In genomic region chr12:84192741-84193641, GRCm38 (mm10) we compare ENCODE assay signal across 8 mouse cellular contexts. TPM values are rescaled to one million over a fixed set of nuclear protein-coding genes. Genes with fewer than 3 reads are reported as not detected.
DNase-seq lines count a peak whose midpoint lies in the region; ATAC-seq and TF ChIP-seq lines count a peak whose summit lies in the region.

No protein-coding gene starts in this region.

- H3K36me3 ChIP-seq in hindbrain, embryonic 16.5 days (ENCODE audit: control insufficient read depth, insufficient read depth, low read length), result no peaks in the 10 kb centered on the region
- H3K36me3 ChIP-seq in limb, embryonic 14.5 days (ENCODE audit: control insufficient read depth, insufficient read depth, low read length), result no peaks in the 10 kb centered on the region
- H3K36me3 ChIP-seq in midbrain, embryonic 13.5 days, result no peaks in the 10 kb centered on the region
- no peaks in the 10 kb centered on the region for H3K36me3 ChIP-seq in stomach, embryonic 14.5 days (ENCODE audit: control insufficient read depth, insufficient read depth, low read length)

- ATAC-seq in frontal cortex, adult (ENCODE audit: low TSS enrichment), result peak; percentile 38
- ATAC-seq in hindbrain, embryonic 16.5 days, result peak; percentile 53
- ATAC-seq in limb, embryonic 14.5 days (ENCODE audit: low FRiP score, low read depth), result peak; percentile 8; the same call in 1 of the 2 replicates
- peak; percentile 56 for ATAC-seq in midbrain, embryonic 13.5 days
- ATAC-seq in stomach, embryonic 14.5 days (ENCODE audit: insufficient number of reproducible peaks, insufficient read depth, low FRiP score, low read depth), result peak; percentile 12; the same call in 1 of the 2 replicates

- WGBS in hindbrain, embryonic 16.5 days, result under 1% methylated on average over 67 of the region's 102 CpGs
- WGBS in limb, embryonic 14.5 days, result 0% methylated on average over 53 of the region's 102 CpGs
- under 1% methylated on average over 92 of the region's 102 CpGs for WGBS in midbrain, embryonic 13.5 days
- WGBS in stomach, embryonic 14.5 days, result under 1% methylated on average over 92 of the region's 102 CpGs

- no peaks in the 10 kb centered on the region for H3K9me3 ChIP-seq in hindbrain, embryonic 16.5 days (ENCODE audit: control insufficient read depth, low read length)
- no peaks in the 10 kb centered on the region for H3K9me3 ChIP-seq in limb, embryonic 14.5 days (ENCODE audit: control insufficient read depth, low read length)
- no peaks in the 10 kb centered on the region for H3K9me3 ChIP-seq in midbrain, embryonic 13.5 days
- no peaks in the 10 kb centered on the region for H3K9me3 ChIP-seq in stomach, embryonic 14.5 days (ENCODE audit: control insufficient read depth, low read depth, low read length)

- peak overlapping the region; percentile 88 for H3K4me2 ChIP-seq in hindbrain, embryonic 16.5 days (ENCODE audit: low read length)
- peak overlapping the region; percentile 98 for H3K4me2 ChIP-seq in limb, embryonic 14.5 days (replicated peaks; ENCODE audit: low read depth, low read length, severe bottlenecking)
- peak overlapping the region; percentile 97 for H3K4me2 ChIP-seq in midbrain, embryonic 13.5 days (replicated peaks)
- peak overlapping the region; percentile 97 for H3K4me2 ChIP-seq in stomach, embryonic 14.5 days (replicated peaks; ENCODE audit: low read depth, low read length)

- H3K27me3 ChIP-seq in hindbrain, embryonic 16.5 days (replicated peaks; ENCODE audit: control insufficient read depth, insufficient read depth, low read length), result no peaks in the 10 kb centered on the region
- no peaks in the 10 kb centered on the region for H3K27me3 ChIP-seq in limb, embryonic 14.5 days (ENCODE audit: control insufficient read depth, insufficient read depth, low read length)
- 0 out of 2 replicates have a peak, but pooled peaks cover 4% of the 10 kb centered on the region for H3K27me3 ChIP-seq in midbrain, embryonic 13.5 days
- H3K27me3 ChIP-seq in stomach, embryonic 14.5 days (ENCODE audit: control insufficient read depth, insufficient read depth, low read length), result no peaks in the 10 kb centered on the region

- H3K9ac ChIP-seq in hindbrain, embryonic 16.5 days (ENCODE audit: low read depth, low read length), result peak overlapping the region; percentile 94
- H3K9ac ChIP-seq in limb, embryonic 14.5 days (ENCODE audit: low read depth, low read length, severe bottlenecking), result peak overlapping the region; percentile 83
- peak overlapping the region; percentile 93 for H3K9ac ChIP-seq in midbrain, embryonic 13.5 days (replicated peaks)
- peak overlapping the region; percentile 94 for H3K9ac ChIP-seq in stomach, embryonic 14.5 days (replicated peaks; ENCODE audit: low read depth, low read length)

- H3K4me3 ChIP-seq in hindbrain, embryonic 16.5 days (ENCODE audit: low read length), result peak overlapping the region; percentile 81
- H3K4me3 ChIP-seq in limb, embryonic 14.5 days (replicated peaks; ENCODE audit: low read length), result peak overlapping the region; percentile 81
- peak overlapping the region; percentile 84 for H3K4me3 ChIP-seq in midbrain, embryonic 13.5 days (replicated peaks)
- peak overlapping the region; percentile 81 for H3K4me3 ChIP-seq in stomach, embryonic 14.5 days (ENCODE audit: low read depth, low read length)

- H3K4me1 ChIP-seq in hindbrain, embryonic 16.5 days (ENCODE audit: control insufficient read depth, insufficient read depth, low read depth, low read length), result peaks cover 48% of the 10 kb centered on the region
- peaks cover 47% of the 10 kb centered on the region for H3K4me1 ChIP-seq in limb, embryonic 14.5 days (ENCODE audit: control insufficient read depth, insufficient read depth, low read length)
- peaks cover 69% of the 10 kb centered on the region for H3K4me1 ChIP-seq in midbrain, embryonic 13.5 days (replicated peaks)
- H3K4me1 ChIP-seq in stomach, embryonic 14.5 days (ENCODE audit: control insufficient read depth, insufficient read depth, low read length), result peaks cover 63% of the 10 kb centered on the region

- DNase-seq in spleen, adult 18-20 months, result peak; percentile 59 to 71
- no peak for DNase-seq in spleen, adult 12 weeks (ENCODE audit: low spot score)
- DNase-seq in cerebellum, adult 9-10 months, result peak; percentile 66
- no peak for DNase-seq in limb, embryonic 14.5 days (ENCODE audit: low spot score)

- TF ChIP-seq POLR2A in limb, embryonic 14.5 days (IDR thresholded peaks at IDR 0.05; ENCODE audit: borderline replicate concordance, extremely low read depth, insufficient read depth, insufficient read length), result no peak

- H3K27ac ChIP-seq in hindbrain, embryonic 16.5 days (ENCODE audit: low read depth, low read length), result peak overlapping the region; percentile 94
- peak overlapping the region; percentile 94 for H3K27ac ChIP-seq in limb, embryonic 14.5 days (replicated peaks; ENCODE audit: low read depth, low read length)
- H3K27ac ChIP-seq in midbrain, embryonic 13.5 days, result peak overlapping the region; percentile 90
- peak overlapping the region; percentile 99 for H3K27ac ChIP-seq in stomach, embryonic 14.5 days (ENCODE audit: low read length)

RNA-seq across cellular contexts. Expression of gene Elmsan1, which starts 25.7 kb away (rescaled TPM):
- 3.1 and 4.3 TPM in 2 replicates for polyA plus RNA-seq in hindbrain, embryonic 16.5 days (2015; fragmentation: Nextera tagmentation; extraction: Ambion mirVana)
- polyA plus RNA-seq in limb, embryonic 14.5 days (2012; rRNA removed), result 14.4 and 18.1 TPM in 2 replicates
- polyA plus RNA-seq in limb, embryonic 14.5 days (2014; fragmentation: Nextera tagmentation; extraction: Ambion mirVana), result 10.5 and 11.8 TPM in 2 replicates
- 3.6 and 5.2 TPM in 2 replicates for polyA plus RNA-seq in midbrain, embryonic 13.5 days (2015; fragmentation: Nextera tagmentation; extraction: Ambion mirVana)
- polyA plus RNA-seq in stomach, embryonic 14.5 days (2014; fragmentation: Nextera tagmentation; extraction: Ambion mirVana), result 10.2 and 10.6 TPM in 2 replicates

RNA-seq across cellular contexts. Expression of gene Pnma1, which starts 44.7 kb away (rescaled TPM):
- 4.7 and 4.8 TPM in 2 replicates for polyA plus RNA-seq in hindbrain, embryonic 16.5 days (2015; fragmentation: Nextera tagmentation; extraction: Ambion mirVana)
- 0.24 and 0.39 TPM in 2 replicates for polyA plus RNA-seq in limb, embryonic 14.5 days (2012; rRNA removed)
- 0.55 and 0.83 TPM in 2 replicates for polyA plus RNA-seq in limb, embryonic 14.5 days (2014; fragmentation: Nextera tagmentation; extraction: Ambion mirVana)
- 5.5 and 6.5 TPM in 2 replicates for polyA plus RNA-seq in midbrain, embryonic 13.5 days (2015; fragmentation: Nextera tagmentation; extraction: Ambion mirVana)
- 0.45 and 0.90 TPM in 2 replicates for polyA plus RNA-seq in stomach, embryonic 14.5 days (2014; fragmentation: Nextera tagmentation; extraction: Ambion mirVana)

Comparison
In these comparisons a context has a peak if more than half of its experiments do, and no peak if none do; other contexts are left out.
1. DNase-seq: peak in spleen, adult 18-20 months (2 of 2) and cerebellum, adult 9-10 months (single experiment); none in spleen, adult 12 weeks (single experiment) and limb, embryonic 14.5 days (single experiment).
2. Peak in every context shown above with its lines, with median percentiles within 50 percentile points of each other: ATAC-seq, H3K27ac ChIP-seq, H3K4me2 ChIP-seq, H3K4me3 ChIP-seq and H3K9ac ChIP-seq.